Mouse (Mus musculus): ENCODE measurements around the gene Pcdh19. TPM values are rescaled to one million over a fixed set of nuclear protein-coding genes. Genes with fewer than 3 reads are reported as not detected.

The Pcdh19 gene
- polyA plus RNA-seq, 1 experiment from 2014 or later, result 12.1 TPM

DNA sequence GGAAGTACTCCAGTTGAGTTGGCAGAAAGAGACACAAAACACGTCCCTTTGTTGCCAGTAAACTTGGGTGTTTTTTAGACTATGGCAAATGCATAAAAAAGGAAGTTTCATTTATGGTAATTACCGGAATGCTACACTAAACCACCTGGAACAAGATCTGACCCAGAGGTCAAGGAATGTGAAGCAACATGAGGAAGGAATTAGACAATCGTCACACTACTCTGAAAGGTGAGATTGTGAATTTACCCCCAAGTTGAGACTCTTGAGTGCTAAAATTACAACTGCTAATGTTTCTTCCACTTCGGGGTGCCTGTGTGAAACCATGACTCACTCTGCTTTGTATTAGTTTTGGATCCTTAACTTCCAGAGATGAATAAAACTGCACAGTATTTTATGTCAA is 33.6 kb downstream of the Pcdh19 start:
- Histone ChIP-seq H3K4me3 (no peak overlapping the region), H3K27me3 (ENCODE audit: poor library complexity, severe bottlenecking) (peaks cover 77% of the 10 kb centered on the region), H3K36me3 (replicated peaks) (no peaks in the 10 kb centered on the region), H3K4me1 (peaks cover 62% of the 10 kb centered on the region), H3K9me3 (no peaks in the 10 kb centered on the region), H3K27ac (peak overlapping the region; percentile 76; the same call in 1 of the 2 replicates)
- WGBS, result 53% methylated on average over 4 of the region's 4 CpGs
- DNase-seq (ENCODE audit: extremely low spot score, low spot score), result no peak

DNA sequence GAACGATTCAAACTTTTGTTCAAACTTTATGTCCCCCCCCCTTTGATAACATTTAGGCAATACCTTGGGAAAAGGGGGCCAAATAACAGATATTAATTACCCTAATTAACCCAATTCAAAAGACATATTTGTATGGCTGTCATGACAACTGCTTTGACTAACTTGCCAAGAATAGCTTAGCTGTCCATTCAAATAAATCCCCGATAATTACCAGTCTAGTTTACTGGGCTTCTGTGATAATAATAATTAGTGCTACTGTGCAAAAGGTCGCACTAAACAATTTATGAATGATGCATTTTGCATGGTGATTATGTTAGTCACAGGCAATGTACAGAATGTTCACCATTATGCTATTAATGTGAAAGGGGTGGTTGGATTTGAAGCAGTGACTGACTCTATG is 35.7 kb downstream of the Pcdh19 start:
- Histone ChIP-seq H3K27me3 (ENCODE audit: poor library complexity, severe bottlenecking) (peaks cover 58% of the 10 kb centered on the region), H3K27ac (no peak overlapping the region), H3K36me3 (replicated peaks) (no peaks in the 10 kb centered on the region), H3K4me1 (peaks cover 57% of the 10 kb centered on the region), H3K9me3 (no peaks in the 10 kb centered on the region), H3K4me3 (no peak overlapping the region)
- DNase-seq (ENCODE audit: extremely low spot score, low spot score), result no peak
- 54% methylated on average over 3 of the region's 3 CpGs for WGBS

DNA sequence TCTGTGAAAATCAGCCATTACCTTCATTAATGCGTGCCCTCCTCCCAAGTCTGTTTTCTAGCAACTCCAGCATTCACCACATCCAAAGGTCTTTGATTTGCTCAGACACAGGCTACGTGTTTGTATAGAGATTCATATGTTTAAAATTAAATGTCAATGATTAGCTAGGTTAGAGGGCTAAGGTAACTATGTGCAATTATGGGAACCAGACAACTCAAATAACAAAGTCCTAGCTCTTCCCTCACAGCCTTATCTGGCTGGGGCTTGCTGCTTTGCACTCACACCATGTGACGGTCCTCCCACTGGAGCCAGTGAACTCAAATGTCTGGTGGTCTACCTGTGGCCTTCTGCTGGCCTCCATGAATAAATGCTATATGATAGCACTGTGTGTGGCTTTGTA is 38.4 kb downstream of the Pcdh19 start:
- Histone ChIP-seq H3K27ac (no peak overlapping the region), H3K4me3 (no peak overlapping the region), H3K36me3 (replicated peaks) (peaks cover 4% of the 10 kb centered on the region), H3K4me1 (peaks cover 33% of the 10 kb centered on the region), H3K9me3 (no peaks in the 10 kb centered on the region), H3K27me3 (ENCODE audit: poor library complexity, severe bottlenecking) (peaks cover 61% of the 10 kb centered on the region)
- no peak for DNase-seq (ENCODE audit: extremely low spot score, low spot score)
- 89% methylated on average over 3 of the region's 3 CpGs for WGBS

DNA sequence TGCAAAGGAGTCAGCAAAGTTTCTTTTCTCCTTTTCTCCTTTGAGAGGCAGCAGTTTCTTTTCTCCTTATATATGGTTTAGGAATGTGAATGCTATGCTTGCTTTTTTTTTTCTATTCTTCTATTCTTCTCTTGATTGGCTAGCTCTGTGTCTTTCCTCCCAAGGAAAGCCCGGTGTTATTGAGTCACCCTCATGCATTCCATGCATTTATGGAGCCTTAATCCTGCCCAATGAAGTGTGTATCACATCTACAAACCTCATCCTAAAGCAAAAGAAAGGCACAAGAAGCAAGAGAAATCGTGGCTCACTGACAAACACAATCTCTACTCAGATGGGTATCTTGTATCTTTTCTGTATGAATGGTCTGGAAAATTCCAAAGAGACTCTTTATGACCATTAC is 41.0 kb downstream of the Pcdh19 start:
- Histone ChIP-seq H3K27me3 (ENCODE audit: poor library complexity, severe bottlenecking) (peaks cover 63% of the 10 kb centered on the region), H3K9me3 (no peaks in the 10 kb centered on the region), H3K4me1 (peaks cover 10% of the 10 kb centered on the region), H3K36me3 (replicated peaks) (peaks cover 4% of the 10 kb centered on the region), H3K4me3 (no peak overlapping the region), H3K27ac (no peak overlapping the region)
- 60% methylated on average over 2 of the region's 2 CpGs for WGBS
- no peak for DNase-seq (ENCODE audit: extremely low spot score, low spot score)

DNA sequence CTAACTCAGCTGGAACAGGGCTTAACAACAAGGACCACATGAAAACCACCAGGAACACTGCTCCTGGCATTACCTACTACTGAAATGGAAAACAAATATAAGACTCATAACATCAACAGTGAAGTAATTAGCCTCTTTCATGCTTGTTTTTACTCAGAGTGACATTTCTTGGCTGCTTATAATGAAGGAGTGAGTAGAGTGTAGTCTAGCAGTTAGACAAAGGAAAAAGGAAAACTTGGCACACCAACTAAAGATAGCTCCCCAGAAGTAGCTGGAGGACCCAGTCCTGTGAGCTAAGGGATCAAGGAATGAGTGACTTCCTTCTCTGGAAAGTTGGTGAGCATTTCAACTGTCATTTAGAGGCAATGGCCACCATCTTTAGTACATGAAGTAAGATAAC is 49.3 kb downstream of the Pcdh19 start:
- no peaks in the 10 kb centered on the region for H3K36me3 ChIP-seq (replicated peaks)

DNA sequence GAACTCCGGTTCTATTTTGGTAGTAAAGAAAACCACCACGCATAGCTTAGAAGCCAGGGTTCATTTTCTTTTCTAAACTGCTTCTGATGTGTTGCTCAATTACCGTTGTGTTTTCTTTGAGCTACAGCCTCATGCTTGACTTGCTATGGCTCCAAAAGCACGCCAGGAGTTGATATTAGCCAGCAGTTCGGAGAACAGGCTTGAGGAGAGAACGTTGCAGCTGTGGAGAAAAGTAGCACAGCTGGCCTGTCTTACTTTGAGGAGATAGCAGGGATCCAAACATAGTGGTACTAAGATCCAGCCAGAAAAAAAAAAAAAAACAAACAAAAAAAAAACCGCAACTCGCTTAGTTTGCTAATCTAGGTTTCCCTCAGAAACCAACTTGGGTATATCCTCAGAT is 59.2 kb downstream of the Pcdh19 start:
- WGBS, result 82% methylated on average over 8 of the region's 8 CpGs

More for the DNA sequence above, 49.3 kb downstream of the Pcdh19 start:
- no peak overlapping the region for H3K4me3 ChIP-seq
- no peaks in the 10 kb centered on the region; the same call in 1 of the 2 replicates for H3K4me1 ChIP-seq
- DNase-seq (ENCODE audit: extremely low spot score, low spot score), result no peak
- peaks cover 79% of the 10 kb centered on the region for H3K27me3 ChIP-seq (ENCODE audit: poor library complexity, severe bottlenecking)
- H3K9me3 ChIP-seq, result no peaks in the 10 kb centered on the region
- no peak overlapping the region for H3K27ac ChIP-seq

DNA sequence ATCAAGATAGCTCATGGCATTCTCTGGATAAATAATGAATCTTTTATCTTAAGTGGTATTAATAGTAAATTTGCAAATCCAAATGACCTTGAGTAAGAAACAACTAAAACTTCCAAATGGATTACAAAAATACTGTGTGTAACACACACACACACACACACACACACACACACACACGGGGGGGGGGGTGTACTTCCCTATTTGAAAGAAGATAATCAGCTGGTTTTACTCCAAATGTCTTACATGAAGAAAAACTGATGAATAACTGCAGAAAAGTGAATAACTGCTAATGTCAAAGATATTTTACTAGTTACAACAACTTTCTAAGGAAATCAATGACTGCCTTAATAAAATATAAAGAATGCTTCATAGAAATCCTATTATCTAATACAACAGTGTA is 70.6 kb downstream of the Pcdh19 start:
- DNase-seq (ENCODE audit: extremely low spot score, low spot score), result no peak
- no peaks in the 10 kb centered on the region for H3K9me3 ChIP-seq
- 73% methylated on average over 1 of the region's 1 CpGs for WGBS

More for the DNA sequence above, 59.2 kb downstream of the Pcdh19 start:
- H3K4me1 ChIP-seq, result no peaks in the 10 kb centered on the region
- H3K36me3 ChIP-seq (replicated peaks), result peaks cover 11% of the 10 kb centered on the region; the same call in 1 of the 2 replicates
- H3K27me3 ChIP-seq (ENCODE audit: poor library complexity, severe bottlenecking), result peaks cover 35% of the 10 kb centered on the region
- no peaks in the 10 kb centered on the region for H3K9me3 ChIP-seq
- no peak overlapping the region for H3K4me3 ChIP-seq
- H3K27ac ChIP-seq, result no peak overlapping the region
- DNase-seq (ENCODE audit: extremely low spot score, low spot score), result no peak

DNA sequence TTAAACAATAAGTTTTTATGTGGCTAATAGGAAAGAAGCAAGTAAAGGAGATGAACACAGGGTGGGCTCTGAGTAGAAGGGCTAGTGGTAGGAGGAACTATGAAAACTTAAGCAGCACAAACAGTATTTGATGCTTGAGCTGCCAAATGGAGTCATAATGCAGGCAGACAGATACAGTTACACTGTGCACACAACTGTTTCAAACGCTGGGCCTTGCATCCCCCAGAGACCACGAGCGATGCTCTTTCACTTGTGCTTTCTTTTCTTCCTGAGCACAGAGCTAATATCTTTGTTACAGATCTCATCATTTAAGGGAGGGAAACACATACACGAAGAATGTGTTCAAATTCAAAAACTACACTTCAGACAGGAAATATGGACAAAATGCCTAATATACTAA is 83.0 kb downstream of the Pcdh19 start:
- whole genome bisulfite sequencing, result 77% methylated on average over 4 of the region's 4 CpGs
- H3K27ac ChIP-seq, result no peak overlapping the region
- peaks cover 70% of the 10 kb centered on the region for H3K27me3 ChIP-seq (ENCODE audit: poor library complexity, severe bottlenecking)
- H3K36me3 ChIP-seq (replicated peaks), result 0 out of 2 replicates have a peak, but pooled peaks cover 3% of the 10 kb centered on the region
- H3K9me3 ChIP-seq, result no peaks in the 10 kb centered on the region
- H3K4me1 ChIP-seq, result peaks cover 12% of the 10 kb centered on the region; the same call in 1 of the 2 replicates
- no peak overlapping the region for H3K4me3 ChIP-seq
- DNase-seq (ENCODE audit: extremely low spot score, low spot score), result no peak

More for the DNA sequence above, 70.6 kb downstream of the Pcdh19 start:
- Histone ChIP-seq H3K27ac (no peak overlapping the region), H3K27me3 (ENCODE audit: poor library complexity, severe bottlenecking) (peaks cover 30% of the 10 kb centered on the region), H3K4me1 (no peaks in the 10 kb centered on the region), H3K36me3 (replicated peaks) (peaks cover 5% of the 10 kb centered on the region; the same call in 1 of the 2 replicates), H3K4me3 (no peak overlapping the region)

DNA sequence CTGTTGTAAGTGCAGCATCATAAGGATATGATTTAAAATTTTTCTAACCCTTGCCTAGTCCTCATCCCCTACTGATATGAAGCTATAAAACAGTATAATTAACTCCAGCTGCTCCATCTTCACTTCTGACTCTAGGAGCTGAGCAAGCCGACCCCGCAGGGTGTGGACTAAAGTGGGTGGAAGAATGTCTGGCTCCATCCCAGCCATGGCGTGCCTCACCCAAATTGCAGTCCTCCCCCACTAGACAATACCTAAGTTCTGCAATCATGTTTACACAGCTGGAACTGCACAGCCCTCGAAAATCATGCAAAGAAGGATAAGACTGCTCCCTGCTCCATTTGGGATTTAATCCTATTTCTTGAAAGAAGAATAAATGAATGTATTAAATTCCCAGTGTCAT is 84.5 kb downstream of the Pcdh19 start:
- H3K36me3 ChIP-seq (replicated peaks), result 0 out of 2 replicates have a peak, but pooled peaks cover 3% of the 10 kb centered on the region
- peaks cover 3% of the 10 kb centered on the region; the same call in 1 of the 2 replicates for H3K4me1 ChIP-seq
- WGBS, result 63% methylated on average over 4 of the region's 4 CpGs
- no peak overlapping the region for H3K27ac ChIP-seq
- H3K27me3 ChIP-seq (ENCODE audit: poor library complexity, severe bottlenecking), result peaks cover 68% of the 10 kb centered on the region
- no peak for DNase-seq (ENCODE audit: extremely low spot score, low spot score)
- no peaks in the 10 kb centered on the region for H3K9me3 ChIP-seq
- no peak overlapping the region for H3K4me3 ChIP-seq

DNA sequence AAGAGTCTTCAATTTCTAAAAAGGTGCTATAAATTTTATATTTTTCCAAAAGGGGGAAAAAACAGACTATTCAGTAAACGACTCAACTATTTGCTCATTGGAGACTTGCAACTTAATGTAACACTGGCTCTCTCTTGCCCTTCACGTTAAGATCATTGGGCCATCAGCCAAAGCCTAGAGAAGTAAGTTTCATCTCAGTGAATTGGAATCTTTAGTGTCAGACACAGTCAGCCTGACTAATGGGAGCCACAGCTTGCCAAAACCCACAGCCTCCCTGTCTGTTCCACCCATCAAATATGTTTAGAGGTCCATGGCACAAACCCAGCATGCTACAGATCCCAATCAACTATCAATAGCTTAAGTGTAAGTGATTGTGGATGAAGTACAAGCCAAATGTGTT is 86.7 kb downstream of the Pcdh19 start:
- H3K27me3 ChIP-seq (ENCODE audit: poor library complexity, severe bottlenecking), result peaks cover 74% of the 10 kb centered on the region
- no peak overlapping the region for H3K4me3 ChIP-seq
- no peak overlapping the region for H3K27ac ChIP-seq
- no peaks in the 10 kb centered on the region for H3K4me1 ChIP-seq
- DNase-seq (ENCODE audit: extremely low spot score, low spot score), result no peak
- H3K9me3 ChIP-seq, result no peaks in the 10 kb centered on the region
- 0 out of 2 replicates have a peak, but pooled peaks cover 3% of the 10 kb centered on the region for H3K36me3 ChIP-seq (replicated peaks)
- 80% methylated on average over 2 of the region's 2 CpGs for WGBS

DNA sequence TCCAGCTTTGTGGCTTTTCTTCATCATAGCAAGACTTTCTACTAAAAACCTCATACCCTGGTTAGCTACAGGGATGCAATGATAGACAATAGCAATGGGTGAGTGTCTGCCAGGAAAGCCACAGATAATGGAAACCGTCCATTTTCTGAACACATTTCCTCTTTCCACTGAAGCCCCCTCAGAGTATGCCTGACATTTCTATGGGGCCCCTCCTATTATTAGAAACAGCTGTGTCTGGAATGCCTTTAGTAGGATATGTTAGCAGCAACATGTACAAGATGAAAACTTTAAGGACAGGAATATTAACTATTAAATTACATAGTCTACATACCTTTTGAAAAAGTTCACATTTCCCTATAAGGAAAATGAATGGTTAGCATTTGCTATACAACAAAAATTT is 87.1 kb downstream of the Pcdh19 start:
- WGBS, result 79% methylated on average over 1 of the region's 1 CpGs
- Histone ChIP-seq H3K27ac (no peak overlapping the region), H3K4me3 (no peak overlapping the region), H3K4me1 (no peaks in the 10 kb centered on the region), H3K9me3 (no peaks in the 10 kb centered on the region), H3K36me3 (replicated peaks) (0 out of 2 replicates have a peak, but pooled peaks cover 3% of the 10 kb centered on the region), H3K27me3 (ENCODE audit: poor library complexity, severe bottlenecking) (peaks cover 72% of the 10 kb centered on the region)
- DNase-seq (ENCODE audit: extremely low spot score, low spot score), result no peak

DNA sequence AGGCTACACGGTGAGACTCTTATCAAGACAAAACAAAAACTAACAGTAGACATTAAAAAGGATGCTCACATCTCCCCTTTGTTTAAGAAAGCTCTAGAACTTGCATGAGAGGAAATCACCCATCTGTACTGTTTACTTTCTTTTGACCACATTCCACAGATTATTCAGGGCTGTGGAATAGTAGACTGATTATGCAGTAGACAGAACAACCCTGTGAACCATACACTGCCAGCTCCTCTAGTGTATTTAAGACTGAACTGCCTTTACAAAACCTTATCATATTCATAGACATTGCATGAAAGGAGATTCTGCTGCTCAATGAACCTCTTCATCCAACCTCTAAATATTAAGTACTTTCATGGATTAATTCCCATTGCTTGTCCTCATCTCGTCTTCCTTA is 87.6 kb downstream of the Pcdh19 start:
- no peaks in the 10 kb centered on the region for H3K4me1 ChIP-seq
- H3K27me3 ChIP-seq (ENCODE audit: poor library complexity, severe bottlenecking), result peaks cover 73% of the 10 kb centered on the region
- H3K4me3 ChIP-seq, result no peak overlapping the region
- H3K9me3 ChIP-seq, result no peaks in the 10 kb centered on the region
- no peak overlapping the region for H3K27ac ChIP-seq
- no peak for DNase-seq (ENCODE audit: extremely low spot score, low spot score)
- 90% methylated on average over 2 of the region's 2 CpGs for WGBS
- H3K36me3 ChIP-seq (replicated peaks), result 0 out of 2 replicates have a peak, but pooled peaks cover 3% of the 10 kb centered on the region

DNA sequence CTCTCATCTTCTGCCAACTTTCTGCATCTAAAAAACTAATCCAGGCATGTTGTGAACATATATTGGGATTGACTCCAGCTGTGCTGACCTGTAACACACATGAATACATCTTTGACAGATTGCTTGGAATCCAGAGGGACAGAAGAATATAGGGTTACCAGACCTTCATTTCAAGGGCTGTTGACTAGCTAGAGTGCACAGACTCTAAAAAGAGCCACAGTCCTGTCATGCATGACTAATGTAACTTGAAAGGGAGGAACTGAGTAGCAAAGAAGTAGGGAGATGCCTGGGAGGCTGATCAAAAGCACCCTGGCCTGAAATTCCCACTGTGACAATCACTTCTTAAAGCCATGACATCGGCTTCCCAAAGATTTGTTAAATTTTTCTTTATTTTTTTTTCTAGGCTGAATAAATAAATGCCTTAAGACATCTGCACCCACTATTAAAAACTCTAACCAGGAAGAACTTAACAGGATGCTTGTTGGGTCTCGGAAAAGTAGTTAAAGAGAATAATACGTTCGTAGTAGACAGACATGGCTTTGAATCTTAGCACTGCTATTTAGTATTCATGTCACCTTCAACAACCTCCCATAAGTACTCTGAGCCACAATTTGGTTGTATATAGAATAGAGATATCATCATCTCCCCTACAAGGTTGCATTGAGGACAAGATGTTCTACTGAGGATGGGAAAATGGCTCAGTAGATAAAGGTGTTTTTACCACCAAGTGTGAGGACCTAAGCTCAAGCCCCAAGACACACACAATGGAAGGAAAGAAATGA is 113.0 kb downstream of the Pcdh19 start:
- H3K36me3 ChIP-seq (replicated peaks), result no peaks in the 10 kb centered on the region
- peaks cover 15% of the 10 kb centered on the region for H3K27me3 ChIP-seq (ENCODE audit: poor library complexity, severe bottlenecking)
- H3K4me3 ChIP-seq, result no peak overlapping the region
- H3K9me3 ChIP-seq, result no peaks in the 10 kb centered on the region
- WGBS, result 50% methylated on average over 4 of the region's 4 CpGs
- peaks cover 15% of the 10 kb centered on the region for H3K4me1 ChIP-seq
- no peak for DNase-seq (ENCODE audit: extremely low spot score, low spot score)
- peak overlapping the region; percentile 51; the same call in 1 of the 2 replicates for H3K27ac ChIP-seq

Measured in forebrain, embryonic 10.5 days (tissue).